Mouse (Mus musculus) midbrain, embryonic 12.5 days (tissue): ENCODE measurements around the gene Tekt3. TPM values are rescaled to one million over a fixed set of nuclear protein-coding genes. Genes with fewer than 3 reads are reported as not detected.

Experiments used
- ATAC-seq: fragments of 200-750 bp; cut with Nextera tagmentation; 2 replicates; pipeline ENCODE4 v1.8.0; 2017; ENCODE audit warnings: low read depth, moderate TSS enrichment, moderate library complexity; ENCODE audit not compliant: low FRiP score
- H3K27ac ChIP-seq: fragments of 300-500 bp; sonication (generic); replicated peaks from 2 replicates; pipeline ENCODE4 v1.5.1; 2016; ENCODE audit warnings: mild to moderate bottlenecking
- H3K27me3 ChIP-seq: fragments of 300-500 bp; sonication (generic); 2 replicates; pipeline ENCODE4 v1.6.1; 2016; ENCODE audit warnings: mild to moderate bottlenecking
- H3K36me3 ChIP-seq: fragments of 300-500 bp; sonication (generic); 2 replicates; pipeline ENCODE4 v1.6.1; 2016
- H3K4me1 ChIP-seq: fragments of 300-500 bp; sonication (generic); 2 replicates; pipeline ENCODE4 v1.6.1; 2016
- H3K4me2 ChIP-seq: fragments of 300-500 bp; sonication (generic); replicated peaks from 2 replicates; pipeline ENCODE4 v1.6.1; 2016; ENCODE audit warnings: mild to moderate bottlenecking, moderate library complexity
- H3K4me3 ChIP-seq: fragments of 300-500 bp; sonication (generic); 2 replicates; pipeline ENCODE4 v1.5.1; 2016; ENCODE audit warnings: mild to moderate bottlenecking
- H3K9ac ChIP-seq: fragments of 300-500 bp; sonication (generic); replicated peaks from 2 replicates; pipeline ENCODE4 v1.6.1; 2016; ENCODE audit warnings: mild to moderate bottlenecking, moderate library complexity
- H3K9me3 ChIP-seq: fragments of 300-500 bp; sonication (generic); 2 replicates; pipeline ENCODE4 v1.6.1; 2016; ENCODE audit warnings: mild to moderate bottlenecking
- WGBS: fragments of 180-500 bp; shearing (Covaris S2); methylation state at CpG from one replicate; pipeline ENCODE4 v1.1.7; 2016; 5-methylcytosine and 5-hydroxymethylcytosine counted together
- polyA plus RNA-seq: library from polyadenylated mRNA; unstranded; fragments of >200 nt; fragmentation: Nextera tagmentation; extraction: Ambion mirVana; gene quantifications from 2 replicates; pipeline ENCODE4 v1.2.1, GENCODE M21; 2016

The Tekt3 gene
- polyA plus RNA-seq, 1 experiment from 2014 or later = not detected

GRCm38 (mm10) chr11:63110329-63110728 is 48.9 kb downstream of the Tekt3 start:
- 88% methylated on average over 3 of the region's 3 CpGs for WGBS
- ATAC-seq = no peak

GRCm38 (mm10) chr11:63114807-63115641 is 53.6 kb downstream of the Tekt3 start:
- H3K9ac ChIP-seq = no peak overlapping the region
- H3K4me1 ChIP-seq = no peaks in the 10 kb centered on the region
- WGBS = 84% methylated on average over 8 of the region's 8 CpGs
- no peak overlapping the region for H3K4me3 ChIP-seq
- no peaks in the 10 kb centered on the region for H3K9me3 ChIP-seq
- no peak overlapping the region for H3K4me2 ChIP-seq
- no peak overlapping the region for H3K27ac ChIP-seq
- H3K27me3 ChIP-seq = no peaks in the 10 kb centered on the region
- no peak for ATAC-seq
- H3K36me3 ChIP-seq = no peaks in the 10 kb centered on the region

More at GRCm38 (mm10) chr11:63110329-63110728, 48.9 kb downstream of the Tekt3 start:
- H3K4me1 ChIP-seq = 0 out of 2 replicates have a peak, but pooled peaks cover 4% of the 10 kb centered on the region
- H3K9ac ChIP-seq = no peak overlapping the region
- H3K4me3 ChIP-seq = no peak overlapping the region
- no peak overlapping the region for H3K4me2 ChIP-seq
- H3K27me3 ChIP-seq = no peaks in the 10 kb centered on the region
- H3K9me3 ChIP-seq = no peaks in the 10 kb centered on the region
- H3K27ac ChIP-seq = no peak overlapping the region
- no peaks in the 10 kb centered on the region for H3K36me3 ChIP-seq

GRCm38 (mm10) chr11:63116652-63117051 is 55.2 kb downstream of the Tekt3 start:
- 90% methylated on average over 5 of the region's 5 CpGs for WGBS
- H3K9ac ChIP-seq = no peak overlapping the region
- no peaks in the 10 kb centered on the region for H3K9me3 ChIP-seq
- H3K27me3 ChIP-seq = no peaks in the 10 kb centered on the region
- no peaks in the 10 kb centered on the region for H3K36me3 ChIP-seq
- H3K4me1 ChIP-seq = no peaks in the 10 kb centered on the region
- no peak overlapping the region for H3K27ac ChIP-seq
- ATAC-seq = no peak
- no peak overlapping the region for H3K4me2 ChIP-seq
- H3K4me3 ChIP-seq = no peak overlapping the region

GRCm38 (mm10) chr11:63117266-63117665 is 55.8 kb downstream of the Tekt3 start:
- 94% methylated on average over 1 of the region's 1 CpGs for WGBS
- ATAC-seq = no peak

GRCm38 (mm10) chr11:63119791-63120190 is 58.3 kb downstream of the Tekt3 start:
- Histone ChIP-seq H3K9me3 (no peaks in the 10 kb centered on the region), H3K27me3 (no peaks in the 10 kb centered on the region), H3K4me3 (no peak overlapping the region), H3K9ac (no peak overlapping the region), H3K36me3 (no peaks in the 10 kb centered on the region), H3K4me1 (no peaks in the 10 kb centered on the region; the same call in 1 of the 2 replicates), H3K27ac (no peak overlapping the region), H3K4me2 (no peak overlapping the region)
- ATAC-seq = no peak
- 91% methylated on average over 7 of the region's 7 CpGs for WGBS

More at GRCm38 (mm10) chr11:63117266-63117665, 55.8 kb downstream of the Tekt3 start:
- H3K27me3 ChIP-seq = no peaks in the 10 kb centered on the region
- no peak overlapping the region for H3K27ac ChIP-seq
- no peaks in the 10 kb centered on the region for H3K9me3 ChIP-seq
- H3K4me3 ChIP-seq = no peak overlapping the region
- H3K4me1 ChIP-seq = no peaks in the 10 kb centered on the region; the same call in 1 of the 2 replicates
- no peak overlapping the region for H3K4me2 ChIP-seq
- H3K36me3 ChIP-seq = no peaks in the 10 kb centered on the region
- H3K9ac ChIP-seq = no peak overlapping the region

GRCm38 (mm10) chr11:63122249-63122648 is 60.8 kb downstream of the Tekt3 start:
- Histone ChIP-seq H3K4me1 (no peaks in the 10 kb centered on the region; the same call in 1 of the 2 replicates), H3K9ac (no peak overlapping the region), H3K9me3 (no peaks in the 10 kb centered on the region), H3K36me3 (no peaks in the 10 kb centered on the region), H3K4me3 (no peak overlapping the region), H3K27ac (no peak overlapping the region), H3K27me3 (no peaks in the 10 kb centered on the region), H3K4me2 (no peak overlapping the region)
- WGBS = 68% methylated on average over 2 of the region's 2 CpGs
- no peak for ATAC-seq

- no peaks in the 10 kb centered on the region for H3K9me3 ChIP-seq
- peaks cover 4% of the 10 kb centered on the region; the same call in 1 of the 2 replicates for H3K27me3 ChIP-seq
- H3K36me3 ChIP-seq = no peaks in the 10 kb centered on the region
- WGBS = 68% methylated on average over 4 of the region's 4 CpGs
- no peak for ATAC-seq
- H3K4me3 ChIP-seq = no peak overlapping the region
- no peak overlapping the region for H3K27ac ChIP-seq
- no peak overlapping the region for H3K9ac ChIP-seq
- no peak overlapping the region for H3K4me2 ChIP-seq
- H3K4me1 ChIP-seq = no peaks in the 10 kb centered on the region; the same call in 1 of the 2 replicates
Measured at GRCm38 (mm10) chr11:63122776-63123350, 61.4 kb downstream of the Tekt3 start.

- 9% methylated on average over 4 of the region's 4 CpGs for WGBS
- Histone ChIP-seq H3K27ac (no peak overlapping the region), H3K4me3 (no peak overlapping the region), H3K9ac (no peak overlapping the region), H3K4me2 (no peak overlapping the region), H3K27me3 (peaks cover 19% of the 10 kb centered on the region), H3K9me3 (no peaks in the 10 kb centered on the region), H3K4me1 (no peaks in the 10 kb centered on the region; the same call in 1 of the 2 replicates), H3K36me3 (no peaks in the 10 kb centered on the region)
- ATAC-seq = no peak
Measured at GRCm38 (mm10) chr11:63124316-63124715, 62.9 kb downstream of the Tekt3 start.

GRCm38 (mm10) chr11:63125832-63126456 is 64.5 kb downstream of the Tekt3 start:
- WGBS = 75% methylated on average over 5 of the region's 5 CpGs
- Histone ChIP-seq H3K27me3 (peaks cover 35% of the 10 kb centered on the region), H3K9me3 (no peaks in the 10 kb centered on the region), H3K36me3 (no peaks in the 10 kb centered on the region), H3K4me1 (peaks cover under 1% of the 10 kb centered on the region), H3K9ac (no peak overlapping the region), H3K4me3 (no peak overlapping the region), H3K27ac (no peak overlapping the region), H3K4me2 (no peak overlapping the region)
- no peak for ATAC-seq

GRCm38 (mm10) chr11:63126976-63127375 is 65.5 kb downstream of the Tekt3 start:
- Histone ChIP-seq H3K4me2 (no peak overlapping the region), H3K9me3 (no peaks in the 10 kb centered on the region), H3K27ac (no peak overlapping the region), H3K4me1 (peaks cover 9% of the 10 kb centered on the region), H3K27me3 (peaks cover 45% of the 10 kb centered on the region), H3K9ac (no peak overlapping the region), H3K36me3 (no peaks in the 10 kb centered on the region), H3K4me3 (no peak overlapping the region)
- no peak for ATAC-seq
- 81% methylated on average over 8 of the region's 8 CpGs for WGBS

GRCm38 (mm10) chr11:63127513-63127912 is 66.1 kb downstream of the Tekt3 start:
- Histone ChIP-seq H3K27me3 (peaks cover 51% of the 10 kb centered on the region), H3K4me2 (no peak overlapping the region), H3K36me3 (no peaks in the 10 kb centered on the region), H3K9ac (no peak overlapping the region), H3K4me3 (no peak overlapping the region), H3K27ac (no peak overlapping the region), H3K4me1 (peaks cover 14% of the 10 kb centered on the region), H3K9me3 (no peaks in the 10 kb centered on the region)
- 74% methylated on average over 4 of the region's 4 CpGs for WGBS
- ATAC-seq = no peak

GRCm38 (mm10) chr11:63128784-63129183 is 67.3 kb downstream of the Tekt3 start, which contains the start of gene Pmp22:
Gene Pmp22, plus strand, starts transcription at chr11:63128982.
- Histone ChIP-seq H3K4me1 (peaks cover 22% of the 10 kb centered on the region), H3K4me3 (no peak within 1 kb of the TSS), H3K9ac (no peak within 1 kb of the TSS), H3K9me3 (no peaks in the 10 kb centered on the region), H3K27ac (no peak within 1 kb of the TSS), H3K27me3 (peaks cover 63% of the 10 kb centered on the region), H3K36me3 (no peaks in the 10 kb centered on the region), H3K4me2 (no peak within 1 kb of the TSS)
- 76% methylated on average over 2 of the region's 2 CpGs for WGBS
- no peak for ATAC-seq
